Mouse (Mus musculus) lung, embryonic 15.5 days (tissue): ENCODE data around the gene Pdzd9. TPM values are rescaled to one million over a fixed set of nuclear protein-coding genes. Genes with fewer than 3 reads are reported as not detected.
A peak's percentile ranks its signal among the peaks of the same experiment; 100 is the strongest.
"Not testable (repeated sequence)": the region's sequence is repeated elsewhere in the genome, so short reads cannot be mapped to it uniquely, and the experiment has no call there.

Source experiments
- ATAC-seq: fragments of 200-750 bp; cut with Nextera tagmentation; 2 replicates; pipeline ENCODE4 v1.8.0; 2017; ENCODE audit warnings: moderate number of reproducible peaks, borderline replicate concordance; ENCODE audit not compliant: low FRiP score, low TSS enrichment; ENCODE audit errors: extremely low read depth
- H3K27ac ChIP-seq: fragments of 300-500 bp; sonication (generic); 2 replicates; pipeline ENCODE4 v1.5.1; 2015; ENCODE audit warnings: moderate library complexity, mild to moderate bottlenecking, inconsistent platforms
- H3K27me3 ChIP-seq: fragments of 300-500 bp; sonication (generic); 2 replicates; pipeline ENCODE4 v1.6.1; 2015; ENCODE audit warnings: inconsistent platforms
- H3K36me3 ChIP-seq: fragments of 300-500 bp; sonication (generic); 2 replicates; pipeline ENCODE4 v1.6.1; 2015; ENCODE audit warnings: inconsistent platforms
- H3K4me1 ChIP-seq: fragments of 300-500 bp; sonication (generic); 2 replicates; pipeline ENCODE4 v1.6.1; 2015; ENCODE audit warnings: inconsistent platforms
- H3K4me2 ChIP-seq: fragments of 300-500 bp; sonication (generic); 2 replicates; pipeline ENCODE4 v1.6.1; 2015; ENCODE audit warnings: inconsistent platforms, mild to moderate bottlenecking, moderate library complexity
- H3K4me3 ChIP-seq: fragments of 300-500 bp; sonication (generic); 2 replicates; pipeline ENCODE4 v1.5.1; 2015; ENCODE audit warnings: mild to moderate bottlenecking, inconsistent platforms
- H3K9ac ChIP-seq: fragments of 300-500 bp; sonication (generic); 2 replicates; pipeline ENCODE4 v1.6.1; 2015; ENCODE audit warnings: inconsistent platforms
- H3K9me3 ChIP-seq: fragments of 300-500 bp; sonication (generic); 2 replicates; pipeline ENCODE4 v1.6.1; 2016; ENCODE audit warnings: inconsistent platforms
- WGBS: fragments of 180-500 bp; shearing (Covaris S2); methylation state at CpG from one replicate; pipeline ENCODE4 v1.1.7; 2015; 5-methylcytosine and 5-hydroxymethylcytosine counted together
- polyA plus RNA-seq: library from polyadenylated mRNA; unstranded; fragments of >200 nt; fragmentation: Nextera tagmentation; extraction: Ambion mirVana; gene quantifications from 2 replicates; pipeline ENCODE4 v1.2.1, GENCODE M21; 2015

Pdzd9 gene
- polyA plus RNA-seq: 0.10 and 0.31 TPM in 2 replicates

- Histone ChIP-seq H3K4me2 (no peak within 1 kb of the TSS), H3K27ac (no peak within 1 kb of the TSS), H3K36me3 (no peaks in the 10 kb centered on the region), H3K9me3 (no peaks in the 10 kb centered on the region), H3K27me3 (no peaks in the 10 kb centered on the region), H3K4me3 (no peak within 1 kb of the TSS), H3K9ac (no peak within 1 kb of the TSS), H3K4me1 (no peaks in the 10 kb centered on the region)
- 24% methylated on average over 14 of the region's 14 CpGs for WGBS
- ATAC-seq: peak; percentile 49; the same call in 1 of the 2 replicates
Measured at GRCm38 (mm10) chr7:120670153-120670875, at the start of gene Pdzd9. Gene Pdzd9 (minus strand): TSS chr7:120670343.

GRCm38 (mm10) chr7:120717261-120717660 lies 47.1 kb upstream of the Pdzd9 start:
- H3K27ac ChIP-seq: no peak overlapping the region
- no peak overlapping the region for H3K4me2 ChIP-seq
- no peaks in the 10 kb centered on the region for H3K27me3 ChIP-seq
- no peaks in the 10 kb centered on the region for H3K9me3 ChIP-seq
- no peaks in the 10 kb centered on the region for H3K36me3 ChIP-seq
- 72% methylated on average over 2 of the region's 2 CpGs for WGBS
- ATAC-seq: no peak
- H3K4me1 ChIP-seq: no peaks in the 10 kb centered on the region
- no peak overlapping the region for H3K4me3 ChIP-seq
- H3K9ac ChIP-seq: no peak overlapping the region

GRCm38 (mm10) chr7:120713951-120714350 lies 43.8 kb upstream of the Pdzd9 start:
- not testable (repeated sequence) for H3K27me3 ChIP-seq, ATAC-seq, H3K4me2 ChIP-seq, H3K9me3 ChIP-seq, H3K4me3 ChIP-seq, H3K4me1 ChIP-seq, H3K9ac ChIP-seq, H3K36me3 ChIP-seq, H3K27ac ChIP-seq
- 89% methylated on average over 11 of the region's 11 CpGs for WGBS

- ATAC-seq: no peak
- no peak overlapping the region for H3K27ac ChIP-seq
Measured at GRCm38 (mm10) chr7:120713225-120713624, 43.1 kb upstream of the Pdzd9 start.

GRCm38 (mm10) chr7:120712071-120712470 lies 41.9 kb upstream of the Pdzd9 start:
- H3K27me3 ChIP-seq: no peaks in the 10 kb centered on the region
- H3K4me2 ChIP-seq: no peak overlapping the region
- no peak overlapping the region for H3K4me3 ChIP-seq
- no peak for ATAC-seq
- 87% methylated on average over 2 of the region's 2 CpGs for WGBS
- no peak overlapping the region for H3K27ac ChIP-seq
- no peaks in the 10 kb centered on the region for H3K4me1 ChIP-seq
- no peaks in the 10 kb centered on the region for H3K36me3 ChIP-seq
- no peaks in the 10 kb centered on the region for H3K9me3 ChIP-seq
- no peak overlapping the region for H3K9ac ChIP-seq

More at GRCm38 (mm10) chr7:120713225-120713624, 43.1 kb upstream of the Pdzd9 start:
- 86% methylated on average over 2 of the region's 2 CpGs for WGBS
- Histone ChIP-seq H3K36me3 (no peaks in the 10 kb centered on the region), H3K4me1 (no peaks in the 10 kb centered on the region), H3K4me3 (no peak overlapping the region), H3K27me3 (no peaks in the 10 kb centered on the region), H3K4me2 (no peak overlapping the region), H3K9me3 (no peaks in the 10 kb centered on the region), H3K9ac (no peak overlapping the region)

- Histone ChIP-seq H3K4me2 (no peak overlapping the region), H3K27me3 (no peaks in the 10 kb centered on the region), H3K9ac (no peak overlapping the region), H3K4me1 (peaks cover 3% of the 10 kb centered on the region; the same call in 1 of the 2 replicates), H3K9me3 (no peaks in the 10 kb centered on the region), H3K36me3 (no peaks in the 10 kb centered on the region), H3K27ac (no peak overlapping the region), H3K4me3 (no peak overlapping the region)
- WGBS: 51% methylated on average over 3 of the region's 3 CpGs
- no peak for ATAC-seq
Measured at GRCm38 (mm10) chr7:120703888-120704287, 33.7 kb upstream of the Pdzd9 start.

GRCm38 (mm10) chr7:120699586-120699985 lies 29.4 kb upstream of the Pdzd9 start:
- no peaks in the 10 kb centered on the region for H3K27me3 ChIP-seq
- no peak overlapping the region for H3K9ac ChIP-seq
- peaks cover 3% of the 10 kb centered on the region; the same call in 1 of the 2 replicates for H3K4me1 ChIP-seq
- no peak overlapping the region for H3K4me3 ChIP-seq
- no peak overlapping the region for H3K27ac ChIP-seq
- ATAC-seq: no peak
- no peaks in the 10 kb centered on the region for H3K9me3 ChIP-seq
- no peak overlapping the region for H3K4me2 ChIP-seq
- WGBS: 90% methylated on average over 6 of the region's 6 CpGs
- H3K36me3 ChIP-seq: no peaks in the 10 kb centered on the region; the same call in 1 of the 2 replicates

- no peak for ATAC-seq
- Histone ChIP-seq H3K4me1 (no peaks in the 10 kb centered on the region), H3K9me3 (no peaks in the 10 kb centered on the region), H3K9ac (no peak overlapping the region), H3K27me3 (no peaks in the 10 kb centered on the region), H3K4me3 (no peak overlapping the region), H3K36me3 (peaks cover 2% of the 10 kb centered on the region; the same call in 1 of the 2 replicates), H3K4me2 (no peak overlapping the region), H3K27ac (no peak overlapping the region)
- 93% methylated on average over 2 of the region's 2 CpGs for WGBS
Measured at GRCm38 (mm10) chr7:120696331-120696730, 26.2 kb upstream of the Pdzd9 start.

GRCm38 (mm10) chr7:120695641-120696040 lies 25.5 kb upstream of the Pdzd9 start:
- WGBS: 74% methylated on average over 1 of the region's 1 CpGs
- H3K9ac ChIP-seq: no peak overlapping the region
- no peak for ATAC-seq

GRCm38 (mm10) chr7:120695196-120695595 lies 25.1 kb upstream of the Pdzd9 start:
- no peaks in the 10 kb centered on the region for H3K27me3 ChIP-seq
- peaks cover 4% of the 10 kb centered on the region; the same call in 1 of the 2 replicates for H3K36me3 ChIP-seq
- no peak overlapping the region for H3K4me3 ChIP-seq
- 32% methylated on average over 6 of the region's 6 CpGs for WGBS
- H3K27ac ChIP-seq: no peak overlapping the region
- no peak overlapping the region for H3K9ac ChIP-seq
- no peak for ATAC-seq
- no peaks in the 10 kb centered on the region for H3K9me3 ChIP-seq
- H3K4me1 ChIP-seq: no peaks in the 10 kb centered on the region
- no peak overlapping the region for H3K4me2 ChIP-seq

More at GRCm38 (mm10) chr7:120695641-120696040, 25.5 kb upstream of the Pdzd9 start:
- no peak overlapping the region for H3K4me2 ChIP-seq
- H3K4me1 ChIP-seq: no peaks in the 10 kb centered on the region
- H3K27me3 ChIP-seq: no peaks in the 10 kb centered on the region
- no peak overlapping the region for H3K4me3 ChIP-seq
- H3K36me3 ChIP-seq: peaks cover 4% of the 10 kb centered on the region; the same call in 1 of the 2 replicates
- no peak overlapping the region for H3K27ac ChIP-seq
- H3K9me3 ChIP-seq: no peaks in the 10 kb centered on the region

- no peak overlapping the region for H3K4me3 ChIP-seq
- no peak overlapping the region for H3K27ac ChIP-seq
- no peaks in the 10 kb centered on the region for H3K9me3 ChIP-seq
- H3K27me3 ChIP-seq: no peaks in the 10 kb centered on the region
- H3K4me1 ChIP-seq: no peaks in the 10 kb centered on the region
- H3K36me3 ChIP-seq: peaks cover 4% of the 10 kb centered on the region; the same call in 1 of the 2 replicates
- no peak overlapping the region for H3K9ac ChIP-seq
- WGBS: 96% methylated on average over 5 of the region's 5 CpGs
- H3K4me2 ChIP-seq: no peak overlapping the region
- ATAC-seq: no peak
Measured at GRCm38 (mm10) chr7:120693831-120694375, 23.8 kb upstream of the Pdzd9 start.

GRCm38 (mm10) chr7:120690634-120691033 lies 20.5 kb upstream of the Pdzd9 start:
- Histone ChIP-seq H3K9me3 (no peaks in the 10 kb centered on the region), H3K27ac (no peak overlapping the region), H3K4me1 (peaks cover 6% of the 10 kb centered on the region; the same call in 1 of the 2 replicates), H3K36me3 (0 out of 2 replicates have a peak, but pooled peaks cover 4% of the 10 kb centered on the region), H3K9ac (no peak overlapping the region), H3K27me3 (no peaks in the 10 kb centered on the region), H3K4me3 (no peak overlapping the region), H3K4me2 (no peak overlapping the region)
- ATAC-seq: no peak
- WGBS: 71% methylated on average over 4 of the region's 4 CpGs
